8 mouse cellular contexts compared by ENCODE assay signal in genomic region chr2:136947937-136948336, GRCm38 (mm10). TPM values are rescaled to one million over a fixed set of nuclear protein-coding genes. Genes with fewer than 3 reads are reported as not detected.
DNase-seq lines count a peak whose midpoint lies in the region; ATAC-seq and TF ChIP-seq lines count a peak whose summit lies in the region.
"Had no signal": no experiment of that assay in that cellular context is flagged by ENCODE, and none has a peak within 500 bp of the region (broad histone marks: within the 10 kb centered on the region; RNA-seq: fewer than 3 reads in every experiment).

No protein-coding gene starts in this region.

- no peak overlapping the region for H3K4me2 ChIP-seq in heart, postnatal 0 days (ENCODE audit: low read depth, low read length)

- H3K9ac ChIP-seq in heart, postnatal 0 days (replicated peaks; ENCODE audit: low read depth, low read length), result no peak overlapping the region

- no peak for DNase-seq in layer of hippocampus, adult 2 months (ENCODE audit: low spot score in 2 of 2)
- no peak for DNase-seq in layer of hippocampus, adult 18-20 months (ENCODE audit: low spot score in 2 of 2)
- DNase-seq in brain, adult 2 months (ENCODE audit: low read depth, low spot score), result peak; percentile 18
- no peak for DNase-seq in heart, postnatal 0 days (ENCODE audit: low spot score)
- peak; percentile 31 to 54 for DNase-seq in lung, postnatal 4 days
- no peak for DNase-seq in right cerebral cortex, adult 2 months (ENCODE audit: low spot score in 2 of 2)
- no peak for DNase-seq in c-Kit-positive CD71-positive TER-119-positive erythroid progenitor cells, embryonic 14.5 days (ENCODE audit: low spot score)

- H3K9me3 ChIP-seq in heart, postnatal 0 days (replicated peaks; ENCODE audit: control insufficient read depth, low read length), result no peaks in the 10 kb centered on the region

- TF ChIP-seq CTCF in layer of hippocampus, adult 2 months (conservative IDR thresholded peaks at IDR 0.05), result no peak
- no peak for TF ChIP-seq CTCF in heart, postnatal 0 days (IDR thresholded peaks at IDR 0.05; ENCODE audit: low read depth)

- TF ChIP-seq EP300 in heart, postnatal 0 days (IDR thresholded peaks at IDR 0.05; ENCODE audit: low read depth), result no peak

- no peaks in the 10 kb centered on the region for H3K27me3 ChIP-seq in heart, postnatal 0 days (ENCODE audit: control insufficient read depth, insufficient read depth, low read length)
- H3K27me3 ChIP-seq: Patski had no signal

- ATAC-seq in heart, postnatal 0 days (ENCODE audit: insufficient read depth, low read depth), result peak; percentile 44; the same call in 1 of the 2 replicates
- ATAC-seq: Patski had no signal

- no peaks in the 10 kb centered on the region for H3K36me3 ChIP-seq in heart, postnatal 0 days (replicated peaks; ENCODE audit: control insufficient read depth, insufficient read depth, low read length)

- H3K27ac ChIP-seq in layer of hippocampus, adult 2 months, result peak overlapping the region; percentile 24; the same call in 1 of the 2 replicates
- no peak overlapping the region for H3K27ac ChIP-seq in heart, postnatal 0 days (ENCODE audit: low read depth)

- H3K4me1 ChIP-seq in heart, postnatal 0 days (ENCODE audit: control insufficient read depth, insufficient read depth), result 0 out of 2 replicates have a peak, but pooled peaks cover 12% of the 10 kb centered on the region

- WGBS in heart, postnatal 0 days, result 6% methylated on average over 5 of the region's 5 CpGs

- H3K4me3 ChIP-seq in layer of hippocampus, adult 2 months, result no peak overlapping the region
- H3K4me3 ChIP-seq in heart, postnatal 0 days (ENCODE audit: low read depth, low read length), result no peak overlapping the region

RNA-seq across cellular contexts. Expression of gene AL731706.1, which starts 56.7 kb away (rescaled TPM):
- 10 to 100 TPM; 14.8 to 15.8 TPM for total RNA-seq in layer of hippocampus, adult 2 months (2021)
- total RNA-seq in layer of hippocampus, adult 18-20 months (2021), result 10 to 100 TPM; 17.0 to 25.5 TPM
- 14.1 and 27.9 TPM in 2 replicates for total RNA-seq in heart, postnatal 0 days (2014; rRNA removed; ENCODE audit: low replicate concordance)
- polyA plus RNA-seq in heart, postnatal 0 days (2015; fragmentation: Nextera tagmentation; extraction: Ambion mirVana), result 73.1 and 84.7 TPM in 2 replicates

RNA-seq across cellular contexts. Expression of gene Mkks, which starts 56.7 kb away (rescaled TPM):
- 10 to 100 TPM; 23.2 to 23.3 TPM for total RNA-seq in layer of hippocampus, adult 2 months (2021)
- total RNA-seq in layer of hippocampus, adult 18-20 months (2021), result 10 to 100 TPM; 17.0 to 25.1 TPM
- 17.6 and 20.8 TPM in 2 replicates for total RNA-seq in heart, postnatal 0 days (2014; rRNA removed; ENCODE audit: low replicate concordance)
- polyA plus RNA-seq in heart, postnatal 0 days (2015; fragmentation: Nextera tagmentation; extraction: Ambion mirVana), result 14.6 and 20.8 TPM in 2 replicates

RNA-seq across cellular contexts. Expression of gene Slx4ip, which starts 56.9 kb away (rescaled TPM):
- total RNA-seq in layer of hippocampus, adult 2 months (2021), result 1 to 10 TPM; 7.8 to 8.4 TPM
- total RNA-seq in layer of hippocampus, adult 18-20 months (2021), result 1 to 10 TPM; 7.1 to 7.4 TPM
- 0.93 and 1.2 TPM in 2 replicates for total RNA-seq in heart, postnatal 0 days (2014; rRNA removed; ENCODE audit: low replicate concordance)
- polyA plus RNA-seq in heart, postnatal 0 days (2015; fragmentation: Nextera tagmentation; extraction: Ambion mirVana), result 2.1 and 2.6 TPM in 2 replicates

Comparison
In these comparisons a context has a peak if more than half of its experiments do, and no peak if none do; other contexts are left out.
1. DNase-seq: peak in brain, adult 2 months (single experiment) and lung, postnatal 4 days (2 of 2); none in layer of hippocampus, adult 2 months (0 of 2), layer of hippocampus, adult 18-20 months (0 of 2), heart, postnatal 0 days (single experiment), right cerebral cortex, adult 2 months (0 of 2) and c-Kit-positive CD71-positive TER-119-positive erythroid progenitor cells, embryonic 14.5 days (single experiment).